Mouse (Mus musculus) heart, adult 2 months (tissue): Measurements from ENCODE around the gene Cdc7.

Experiments
- CTCF ChIP-seq: fragments of 200-600 bp; IDR thresholded peaks from 2 replicates; pipeline ENCODE4 v1.8.1; 2022; ENCODE audit warnings: antibody characterized with exemption, mild to moderate bottlenecking, moderate library complexity
- EP300 ChIP-seq: fragments of 200-500 bp; IDR thresholded peaks from 2 replicates; pipeline ENCODE4 v1.6.1; 2011; ENCODE audit warnings: low read depth, low read length, control low read depth; ENCODE audit not compliant: insufficient read depth
- POLR2A ChIP-seq: fragments of 200-500 bp; IDR thresholded peaks from 2 replicates; pipeline ENCODE4 v1.6.1; 2011; ENCODE audit warnings: mild to moderate bottlenecking, low read depth, low read length, control low read depth; ENCODE audit not compliant: insufficient read depth

- TF ChIP-seq CTCF (no peak), POLR2A (no peak), EP300 (no peak)
Measured at GRCm38 (mm10) chr5:106989786-106990185, 25.7 kb downstream of the Cdc7 start.
